Mouse (Mus musculus): ENCODE measurements around the gene Ntmt1.

Gene Ntmt1

DNA sequence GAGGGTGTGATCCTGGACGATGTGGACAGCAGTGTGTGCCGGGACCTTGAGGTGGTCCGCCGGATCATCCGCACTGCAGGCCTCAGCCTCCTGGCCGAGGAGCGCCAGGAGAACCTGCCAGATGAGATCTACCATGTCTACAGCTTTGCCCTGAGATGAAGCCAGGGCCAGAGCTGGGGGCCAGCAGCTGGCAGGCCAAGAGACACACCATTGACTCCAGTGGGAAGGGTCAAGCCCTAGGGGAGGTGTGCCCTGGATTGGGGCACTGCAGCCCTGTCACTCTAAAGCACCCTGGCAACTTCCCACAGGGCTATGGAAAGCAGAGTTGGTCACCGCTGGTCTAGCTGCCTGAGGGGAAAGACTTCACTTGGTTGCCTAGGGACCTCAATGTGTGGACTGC lies 14.8 kb downstream of the Ntmt1 start:
- in situ Hi-C loops (cut with MboI; ENCODE audit: low sequenced_read_pairs): no loop called here

DNA sequence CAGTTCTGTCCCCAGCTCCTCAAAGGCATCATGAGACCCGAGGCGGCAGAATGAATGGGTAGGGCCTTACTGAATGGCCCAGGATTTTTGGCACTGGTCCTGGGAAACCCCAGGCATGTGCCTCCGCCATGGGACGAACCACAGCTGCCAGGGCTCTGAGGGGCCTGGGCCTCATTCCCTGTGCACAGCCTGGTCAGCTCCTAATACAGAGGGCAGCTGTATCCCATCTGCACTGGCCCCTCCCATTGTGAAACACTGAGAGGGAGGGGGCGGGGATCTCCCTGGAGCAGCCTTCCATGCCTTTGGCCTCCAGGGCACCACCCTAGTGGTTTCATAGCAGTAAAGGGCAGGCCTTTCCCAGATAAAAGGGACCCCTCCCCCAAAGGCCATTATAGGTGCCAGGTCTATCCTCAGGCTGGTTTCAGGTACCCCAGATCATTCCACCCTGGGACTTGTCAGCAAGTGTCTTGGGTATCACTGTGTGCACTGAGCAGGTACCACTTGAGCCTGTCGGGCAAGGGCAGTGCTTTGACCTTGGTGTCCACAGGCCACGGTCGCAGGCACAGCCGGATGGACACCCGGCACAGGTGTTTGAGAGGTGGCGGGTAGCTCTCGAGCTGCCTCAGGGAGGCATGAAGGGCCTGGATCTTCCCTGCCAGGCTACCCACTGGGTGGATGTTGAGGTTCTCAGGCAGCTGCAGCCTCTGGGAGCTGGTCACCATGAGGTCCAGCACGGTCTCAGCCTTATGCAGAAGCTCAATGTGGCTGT lies 15.9 kb downstream of the Ntmt1 start:
- in situ Hi-C loops (cut with MboI; ENCODE audit: low sequenced_read_pairs): no loop called here

DNA sequence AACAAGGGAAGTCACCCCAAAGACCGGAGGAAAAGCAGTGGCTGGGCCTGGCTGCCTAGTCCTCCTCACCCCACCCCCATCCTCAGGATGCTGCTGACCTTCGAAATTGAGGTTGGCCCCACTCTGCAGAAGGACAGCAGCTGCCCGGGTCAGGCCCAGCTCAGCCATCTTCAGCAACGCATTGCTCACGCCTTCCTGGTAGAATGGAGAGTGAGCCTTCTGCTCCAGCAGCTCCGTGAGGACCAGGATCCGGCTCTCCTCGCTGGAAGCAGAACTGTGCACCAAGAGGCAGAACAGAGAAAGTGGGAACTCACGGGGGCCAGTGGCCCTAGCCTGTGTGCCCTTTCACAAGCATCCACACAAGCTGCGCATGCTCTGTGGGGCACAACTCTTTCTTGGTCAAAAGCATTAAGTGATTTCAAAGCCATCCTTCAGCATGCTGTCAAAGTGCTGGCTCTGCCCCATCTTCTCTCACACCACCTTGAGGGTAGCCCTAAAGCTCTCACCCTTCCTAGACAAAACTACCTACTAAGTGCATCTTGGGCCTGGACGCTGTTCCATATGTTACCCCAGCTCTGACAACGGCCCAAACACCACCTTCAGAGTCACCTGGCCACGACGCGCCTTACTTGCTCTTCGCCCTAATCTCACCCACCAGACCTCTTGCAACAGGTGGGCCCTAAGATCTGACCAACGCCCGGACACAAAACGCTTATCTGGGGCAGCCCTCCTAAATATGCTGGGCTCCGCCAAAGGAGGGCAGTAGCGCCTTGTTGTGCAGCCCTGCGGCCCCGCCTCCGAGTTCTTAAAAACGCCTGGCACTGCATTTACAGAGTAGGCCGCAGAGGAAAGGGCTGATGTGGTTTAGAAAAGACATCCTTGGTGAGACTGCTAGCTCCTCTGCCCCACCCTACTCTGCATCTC lies 19.5 kb downstream of the Ntmt1 start:
- in situ Hi-C loops (cut with MboI; ENCODE audit: low sequenced_read_pairs): no loop called here

DNA sequence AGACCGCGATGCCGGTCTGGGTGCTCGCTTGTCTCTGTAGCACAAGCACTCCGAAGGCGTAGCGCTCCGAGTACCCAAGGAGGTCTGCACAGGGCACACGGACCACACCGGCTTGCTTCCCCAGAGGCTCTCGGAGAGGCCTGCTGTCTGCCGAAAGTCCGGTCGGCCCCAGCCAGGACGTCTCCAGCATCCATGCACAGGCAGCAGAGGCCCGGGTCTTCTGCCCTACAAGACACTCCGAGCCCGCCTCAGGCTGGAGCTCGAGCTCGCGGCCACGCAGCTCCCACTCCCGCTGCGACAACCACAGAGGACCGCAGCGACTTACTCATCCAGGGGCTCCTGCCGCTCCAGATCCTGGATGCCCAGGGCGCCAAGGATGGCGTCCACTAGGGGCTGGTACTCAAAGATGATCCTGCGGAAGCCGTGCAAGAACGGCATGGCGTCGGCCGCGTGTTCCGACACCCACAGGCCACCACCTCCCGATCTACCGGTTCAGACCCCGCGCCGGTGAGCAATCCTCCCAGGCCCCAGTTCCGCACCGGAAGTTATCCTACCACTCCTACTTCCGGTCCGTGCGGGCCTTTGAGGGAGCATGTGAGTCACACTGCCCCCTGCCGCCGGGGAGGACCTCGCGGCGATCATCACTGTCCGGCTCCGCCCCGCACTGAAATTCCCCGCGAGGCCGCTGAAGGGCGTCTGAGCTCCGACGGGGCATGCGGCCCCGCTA lies 20.3 kb downstream of the Ntmt1 start:
- in situ Hi-C loops (cut with MboI; ENCODE audit: low sequenced_read_pairs): no loop called here

DNA sequence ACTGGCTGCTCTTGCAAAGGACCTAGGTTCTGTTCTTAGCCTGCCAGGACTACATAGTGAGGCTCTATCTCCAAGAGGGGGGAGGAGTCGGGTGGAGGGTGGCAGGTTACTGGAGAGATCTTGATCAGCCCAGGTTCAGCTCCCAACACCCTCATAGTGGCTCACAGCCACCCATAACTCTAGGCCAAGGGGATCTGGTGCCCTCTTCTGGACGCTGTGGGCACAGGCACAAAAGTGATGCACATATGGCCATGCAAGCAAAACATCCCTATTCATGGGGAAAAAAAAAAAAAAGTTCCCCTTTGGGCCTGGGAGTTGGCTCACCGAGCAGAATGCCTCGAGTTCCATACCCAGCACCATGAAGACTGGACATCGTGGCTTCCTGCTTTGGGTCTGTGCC lies 21.7 kb downstream of the Ntmt1 start:
- in situ Hi-C loops (cut with MboI; ENCODE audit: low sequenced_read_pairs): no loop called here

DNA sequence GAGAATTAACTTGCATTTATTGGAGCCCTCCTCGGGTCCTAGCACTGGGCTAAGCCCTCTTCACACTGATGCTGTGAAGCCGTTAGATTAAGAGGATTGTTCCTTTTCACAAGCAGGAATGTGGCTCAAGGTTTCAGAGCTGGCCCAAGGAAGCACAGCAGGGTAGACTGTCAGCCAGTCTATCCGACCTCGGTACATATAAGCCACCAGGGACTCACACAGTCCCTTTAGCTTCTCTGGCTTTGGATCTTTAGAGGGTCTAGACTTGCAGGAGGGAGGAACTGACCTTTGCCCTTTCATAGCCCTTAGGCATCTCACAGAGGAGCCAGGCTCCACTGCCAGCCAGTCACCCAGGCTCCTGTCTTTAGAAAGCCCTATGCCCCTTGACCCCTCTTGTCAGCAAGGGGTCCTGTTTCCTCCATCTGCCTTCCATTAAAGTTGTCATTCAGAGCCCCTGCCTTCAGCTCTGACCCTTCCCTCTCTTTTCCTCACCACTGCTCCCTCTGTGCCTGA lies 22.7 kb downstream of the Ntmt1 start, which contains the start of gene Asb6:
Gene Asb6, minus strand, starts transcription at position 51 of the 513 bp plus-strand sequence.
- in situ Hi-C loops (cut with MboI; ENCODE audit: low sequenced_read_pairs): no loop called here

DNA sequence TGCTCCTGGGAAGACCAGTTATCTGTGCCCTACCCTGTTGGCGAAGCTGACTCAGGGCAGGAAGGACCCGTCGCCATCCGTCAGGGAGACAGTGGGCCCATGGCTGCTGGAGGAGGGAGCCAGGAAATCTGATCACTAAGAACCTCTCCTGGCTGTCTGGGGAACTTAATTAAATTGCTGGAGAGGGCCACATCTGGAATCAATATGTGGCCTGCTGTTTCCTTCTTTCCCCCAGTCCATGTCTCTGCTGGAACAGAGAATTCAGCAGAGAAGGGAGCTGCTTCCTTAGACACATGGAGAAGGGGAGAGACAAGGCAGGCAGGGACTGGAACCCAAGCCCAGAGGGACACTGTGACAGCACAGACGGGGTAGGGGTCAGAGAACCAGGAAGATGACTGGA lies 26.0 kb downstream of the Ntmt1 start:
- in situ Hi-C loops (cut with MboI; ENCODE audit: low sequenced_read_pairs): no loop called here

DNA sequence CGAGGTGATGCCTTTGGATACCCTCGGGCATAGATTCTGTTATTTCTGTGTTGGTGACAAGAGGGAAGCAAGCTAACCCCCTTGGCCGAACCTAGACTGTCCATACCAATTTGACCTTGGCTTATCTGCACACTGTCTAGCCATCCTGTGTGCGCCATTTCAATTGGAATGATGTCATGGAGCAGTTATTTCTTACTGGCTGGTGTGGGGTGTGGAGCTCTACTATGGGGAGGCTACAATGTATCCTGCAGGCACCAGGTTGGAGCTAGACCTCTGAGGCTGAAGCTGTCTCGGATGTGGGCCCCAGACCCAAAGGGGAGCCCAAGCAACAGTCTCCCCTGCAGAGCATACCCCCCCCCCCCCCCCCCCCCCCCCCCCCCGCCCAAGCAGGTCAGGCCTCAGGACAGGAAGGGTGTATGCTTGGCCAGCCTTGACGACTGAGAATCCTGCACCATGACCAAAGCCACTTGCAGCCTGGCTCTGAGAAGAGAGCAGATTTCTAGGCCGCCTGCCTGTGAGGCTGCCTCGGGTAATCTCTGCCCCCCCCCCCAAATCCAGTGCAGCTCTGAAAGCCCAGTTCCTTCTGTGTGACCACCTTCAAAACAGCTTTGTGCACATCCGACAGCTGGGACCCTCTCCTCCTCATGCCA lies 26.9 kb downstream of the Ntmt1 start, which contains the start of gene Prrx2:
Gene Prrx2, plus strand, starts transcription at position 600 of the 650 bp plus-strand sequence.
- in situ Hi-C loops (cut with MboI; ENCODE audit: low sequenced_read_pairs): no loop called here

DNA sequence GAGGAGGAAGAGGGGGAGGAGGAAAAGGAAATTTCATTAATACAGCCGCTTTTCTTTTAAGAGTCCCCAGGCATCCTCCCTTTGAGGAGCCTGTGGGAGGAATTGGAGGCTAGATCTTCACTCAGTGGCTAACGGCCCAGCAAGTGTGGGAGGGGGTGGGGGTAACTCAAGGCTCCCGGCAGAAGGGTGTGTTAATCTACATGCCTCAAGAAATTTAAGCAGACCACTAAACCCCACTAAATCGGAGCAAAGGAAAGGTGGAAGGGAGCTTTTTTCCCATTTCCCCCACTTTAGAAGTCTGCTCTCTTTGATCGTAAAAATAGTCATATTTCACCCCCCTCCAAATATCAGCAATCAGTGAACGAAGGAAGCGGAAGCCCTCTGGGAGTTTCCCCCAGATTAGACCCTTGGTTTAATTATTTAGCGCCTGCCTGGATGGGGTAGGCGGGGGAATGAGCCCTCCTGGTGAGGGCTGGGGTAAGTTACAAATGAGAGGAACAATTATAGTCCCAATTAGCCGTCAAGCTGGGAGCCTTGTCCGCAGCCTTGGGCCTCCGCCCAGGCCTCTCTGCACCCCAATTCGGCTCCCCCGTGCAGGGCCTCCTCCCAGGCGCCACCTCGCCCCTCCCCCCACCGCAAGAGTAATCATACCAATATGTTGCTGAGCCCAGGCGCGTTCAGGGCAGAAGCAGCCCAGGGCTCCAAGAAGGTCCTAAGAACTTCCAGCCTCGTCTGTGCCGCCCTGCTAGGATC lies 28.8 kb downstream of the Ntmt1 start:
- in situ Hi-C loops (cut with MboI; ENCODE audit: low sequenced_read_pairs): no loop called here

DNA sequence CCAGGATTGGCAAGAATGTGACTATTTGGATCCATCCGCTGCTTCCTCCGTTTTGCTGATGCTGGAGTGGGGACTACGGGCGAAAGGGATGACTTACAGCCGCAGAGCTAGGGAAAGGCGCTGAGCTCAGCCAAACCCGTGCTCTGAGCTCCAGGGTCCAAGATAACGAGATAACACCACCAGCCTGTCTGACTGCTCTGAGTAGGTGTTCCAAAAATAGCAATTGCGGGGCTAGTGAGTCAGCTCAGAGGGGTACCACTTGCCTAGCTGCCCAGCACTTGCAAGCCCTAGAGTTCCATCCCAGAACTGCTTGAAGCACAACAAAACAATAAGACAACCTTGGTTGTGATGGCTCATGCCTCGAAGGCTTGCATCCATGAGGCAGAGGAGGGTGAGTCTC lies 35.0 kb downstream of the Ntmt1 start:
- in situ Hi-C loops (cut with MboI; ENCODE audit: low sequenced_read_pairs): no loop called here

DNA sequence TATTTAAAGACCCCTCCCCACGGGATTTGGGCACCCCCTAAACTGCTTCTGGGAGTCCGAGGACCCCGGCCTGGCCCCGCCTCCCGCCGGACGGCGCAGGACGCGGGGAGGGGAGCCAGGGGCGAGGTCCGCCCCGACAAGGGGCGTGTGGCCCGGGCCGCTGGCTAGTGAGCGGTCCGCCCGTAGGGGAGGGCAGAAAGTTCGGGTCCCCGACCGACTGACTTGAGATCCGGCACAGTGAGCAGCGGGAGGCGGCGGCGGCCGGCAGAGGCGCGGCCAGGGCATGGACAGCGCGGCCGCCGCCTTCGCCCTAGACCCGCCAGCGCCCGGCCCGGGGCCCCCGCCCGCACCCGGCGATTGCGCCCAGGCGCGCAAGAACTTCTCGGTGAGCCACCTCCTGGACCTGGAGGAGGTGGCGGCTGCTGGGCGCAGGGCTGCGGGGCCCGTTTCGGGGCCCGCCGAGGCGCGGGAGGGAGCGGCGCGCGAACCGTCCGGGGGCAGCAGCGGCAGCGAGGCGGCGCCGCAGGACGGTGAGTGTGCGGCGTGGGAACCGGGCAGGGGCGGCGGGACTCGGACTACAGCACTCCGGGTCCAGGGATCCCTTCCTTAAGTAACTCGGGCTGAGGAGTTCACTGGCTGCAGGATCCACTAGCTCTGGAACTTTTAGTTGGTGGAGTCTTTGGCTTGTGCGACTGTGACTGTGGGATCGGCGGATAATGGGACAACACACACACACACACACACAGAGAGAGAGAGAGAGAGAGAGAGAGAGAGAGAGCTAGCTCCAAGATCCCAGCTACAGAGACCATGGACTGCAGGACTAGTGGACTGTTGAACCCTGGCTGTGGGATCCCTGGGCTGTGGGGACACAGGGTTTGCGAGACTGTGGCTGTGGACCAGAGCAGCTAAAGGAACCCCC lies 37.8 kb downstream of the Ntmt1 start:
- in situ Hi-C loops (cut with MboI; ENCODE audit: low sequenced_read_pairs): no loop called here

DNA sequence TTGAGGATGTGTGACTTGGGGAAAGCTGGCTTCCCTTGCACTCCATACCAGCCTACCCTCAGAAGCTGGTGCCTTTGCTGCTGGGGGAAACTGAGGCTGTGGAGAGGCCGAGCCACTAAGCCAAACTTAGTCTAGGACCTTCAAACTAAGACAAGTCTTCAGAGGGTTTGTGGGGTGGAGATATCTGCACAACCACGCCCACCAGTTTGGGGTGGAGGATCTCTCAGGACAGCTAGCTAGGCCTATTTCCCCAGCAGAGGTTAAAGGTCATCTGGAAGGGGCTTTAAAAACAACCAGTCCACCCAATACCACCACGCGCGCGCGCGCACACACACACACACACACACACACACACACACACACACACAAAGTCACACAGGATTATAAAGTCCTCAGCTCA lies 38.6 kb downstream of the Ntmt1 start:
- in situ Hi-C loops (cut with MboI; ENCODE audit: low sequenced_read_pairs): no loop called here

DNA sequence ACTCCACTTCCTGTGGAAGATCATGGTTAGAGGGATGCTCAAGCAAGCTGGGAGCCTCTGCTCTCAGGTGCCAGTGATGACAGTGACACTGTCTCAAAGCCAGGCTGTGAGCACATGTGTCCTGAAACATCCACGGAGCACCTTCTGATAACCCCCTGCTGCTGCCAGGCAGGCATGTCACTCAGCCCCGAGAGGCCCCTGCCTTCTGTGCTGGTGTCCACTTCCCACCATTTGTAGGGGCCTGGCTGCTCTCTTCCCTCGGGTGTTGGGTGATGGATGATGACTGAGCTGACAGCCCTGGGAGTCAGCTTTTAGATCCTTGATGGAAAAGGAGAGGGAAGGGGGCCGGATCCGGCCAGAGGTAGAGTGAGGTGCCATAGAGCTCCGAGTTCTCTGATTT lies 39.1 kb downstream of the Ntmt1 start:
- in situ Hi-C loops (cut with MboI; ENCODE audit: low sequenced_read_pairs): no loop called here

DNA sequence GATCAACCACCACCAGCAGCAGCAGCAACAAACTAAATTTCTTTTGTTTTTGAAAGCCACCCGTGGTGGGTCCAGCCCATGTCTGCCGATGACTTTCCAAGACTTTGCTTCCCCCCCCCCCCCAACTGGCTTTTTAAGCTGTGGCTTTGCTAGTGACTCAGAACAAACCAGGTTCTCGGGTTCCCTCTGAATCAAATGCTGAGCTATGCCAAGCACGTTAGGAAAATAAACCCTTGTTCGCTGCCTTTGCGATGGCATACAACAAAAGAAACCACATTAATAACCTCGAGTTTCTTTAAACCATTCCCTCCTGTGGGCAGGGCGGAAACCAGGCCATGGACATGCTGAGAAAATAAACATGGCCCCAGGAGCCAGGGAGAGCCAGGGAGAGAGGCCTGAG lies 40.6 kb downstream of the Ntmt1 start:
- in situ Hi-C loops (cut with MboI; ENCODE audit: low sequenced_read_pairs): no loop called here

DNA sequence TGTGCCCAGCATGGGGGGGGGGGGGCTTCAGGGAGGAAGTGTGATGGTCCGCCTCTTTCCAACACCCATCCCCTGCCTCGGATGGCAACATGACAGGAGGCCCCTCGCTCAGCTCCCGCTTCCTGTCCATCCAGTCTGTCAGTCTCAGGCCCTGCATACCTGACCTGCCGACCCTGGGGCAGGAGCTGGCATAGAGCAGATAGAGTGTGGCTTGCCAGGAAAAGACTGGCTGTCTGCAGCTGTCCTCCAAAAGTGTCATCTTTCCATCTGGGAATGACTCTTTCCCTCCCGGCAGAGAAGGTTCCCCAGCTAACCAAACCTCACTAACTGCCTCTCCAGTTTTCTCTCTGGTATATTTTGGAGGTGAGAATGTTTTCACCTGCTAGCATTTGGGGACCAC lies 43.0 kb downstream of the Ntmt1 start:
- in situ Hi-C loops (cut with MboI; ENCODE audit: low sequenced_read_pairs): no loop called here

DNA sequence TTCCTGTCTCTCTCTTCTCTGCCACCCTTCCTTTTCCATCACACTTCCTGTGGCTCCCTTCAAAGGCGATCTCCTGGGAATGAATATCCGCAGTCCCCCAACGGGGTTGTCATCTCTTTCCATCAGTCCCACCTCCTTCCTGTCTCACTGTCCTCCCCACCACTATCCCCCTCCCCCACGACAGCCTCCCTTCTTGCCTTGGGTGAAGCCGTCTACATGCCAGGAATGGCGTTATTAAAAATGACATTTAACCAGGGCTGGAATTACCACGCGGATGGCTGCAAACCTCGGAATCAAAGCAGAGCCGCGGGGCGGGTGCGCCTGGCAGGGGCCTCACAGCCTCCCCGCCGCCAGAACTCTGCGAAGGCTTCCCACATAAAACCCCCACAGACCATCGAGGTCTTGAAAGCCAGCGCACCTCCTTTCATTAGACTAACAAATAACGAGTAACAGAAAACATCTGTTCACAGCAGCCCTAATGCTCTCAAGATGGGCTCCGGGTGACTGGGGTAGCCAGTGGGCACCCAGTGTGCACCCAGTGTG lies 45.2 kb downstream of the Ntmt1 start:
- in situ Hi-C loops (cut with MboI; ENCODE audit: low sequenced_read_pairs): no loop called here

DNA sequence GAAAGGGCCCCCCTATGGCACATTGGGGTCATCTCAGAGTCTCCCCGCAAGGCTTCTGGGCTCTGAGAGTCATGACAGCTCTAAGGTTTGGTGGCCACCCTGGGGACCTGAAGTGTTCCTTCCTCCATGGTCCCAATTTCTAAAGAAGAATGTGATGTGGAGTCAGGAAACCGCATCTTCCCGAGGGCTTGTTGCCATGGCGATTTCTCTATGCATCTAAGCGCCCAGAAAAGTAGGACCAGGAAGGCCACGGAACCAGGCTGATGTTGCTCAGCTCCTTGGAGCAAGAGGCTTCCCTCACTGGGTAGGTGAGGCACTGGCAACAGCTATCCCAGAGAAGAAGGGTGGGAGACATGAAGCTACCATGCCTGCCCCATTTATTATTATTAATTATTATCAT lies 49.5 kb downstream of the Ntmt1 start:
- in situ Hi-C loops (cut with MboI; ENCODE audit: low sequenced_read_pairs): no loop called here

DNA sequence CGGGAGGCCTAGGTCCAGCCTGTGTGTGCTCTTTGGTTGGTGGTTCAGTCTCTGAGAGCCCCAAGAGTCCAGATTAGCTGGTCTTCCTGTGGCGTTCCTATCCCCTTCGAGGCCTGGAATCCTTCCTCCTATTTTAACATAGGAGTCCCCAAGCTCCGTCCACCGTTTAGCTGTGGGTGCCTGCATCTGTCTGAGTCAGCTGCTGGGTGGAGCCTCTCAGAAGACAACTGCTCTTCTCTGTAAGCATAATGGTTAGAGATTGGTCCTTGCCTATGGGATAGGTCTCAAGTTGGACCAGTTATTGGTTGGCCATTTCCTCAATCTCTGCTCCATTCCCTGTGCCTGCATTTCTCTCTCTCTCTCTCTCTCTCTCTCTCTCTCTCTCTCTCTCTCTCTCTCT lies 52.2 kb downstream of the Ntmt1 start:
- in situ Hi-C loops (cut with MboI; ENCODE audit: low sequenced_read_pairs): no loop called here

DNA sequence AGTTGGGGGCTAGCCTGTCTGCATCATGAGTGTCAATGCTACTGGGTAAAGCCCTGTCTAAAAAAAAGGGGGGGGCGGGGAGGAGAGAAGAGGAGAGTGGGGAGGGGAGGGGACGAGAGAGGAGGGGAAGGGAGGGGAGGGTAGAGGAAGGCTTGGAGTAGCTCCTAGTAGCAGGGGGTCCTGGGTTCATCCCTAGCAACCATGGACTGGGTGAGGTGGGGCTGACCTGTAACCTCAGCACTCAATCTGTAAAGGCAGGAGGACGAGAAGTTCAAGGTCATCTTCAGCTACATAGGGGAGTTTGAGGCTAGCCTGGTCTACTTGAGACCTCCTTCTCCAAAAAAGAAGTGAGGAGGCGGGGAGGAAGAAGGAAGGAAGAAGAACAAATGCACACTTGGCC lies 54.5 kb downstream of the Ntmt1 start:
- in situ Hi-C loops (cut with MboI; ENCODE audit: low sequenced_read_pairs): no loop called here
